Mouse (Mus musculus): ENCODE measurements around the gene Noc2l. TPM values are rescaled to one million over a fixed set of nuclear protein-coding genes. Genes with fewer than 3 reads are reported as not detected.

Gene Noc2l
- total RNA-seq (2021): 10 to 100 TPM; 30.8 to 33.3 TPM
- long read RNA-seq, experiment 1, transcript Noc2l-201 (19 exons, 2,785 nt): major isoform, 59 of 82 reads
- long read RNA-seq, experiment 1, partial matches to known transcripts: 11 of 82 reads
- long read RNA-seq, experiment 1, other reads (novel, unspliced or antisense): 12 of 82 reads
- long read RNA-seq, experiment 2, transcript Noc2l-201 (19 exons, 2,785 nt): major isoform, 103 of 115 reads
- long read RNA-seq, experiment 2, partial matches to known transcripts: 2 of 115 reads
- long read RNA-seq, experiment 2, other reads (novel, unspliced or antisense): 10 of 115 reads

DNA sequence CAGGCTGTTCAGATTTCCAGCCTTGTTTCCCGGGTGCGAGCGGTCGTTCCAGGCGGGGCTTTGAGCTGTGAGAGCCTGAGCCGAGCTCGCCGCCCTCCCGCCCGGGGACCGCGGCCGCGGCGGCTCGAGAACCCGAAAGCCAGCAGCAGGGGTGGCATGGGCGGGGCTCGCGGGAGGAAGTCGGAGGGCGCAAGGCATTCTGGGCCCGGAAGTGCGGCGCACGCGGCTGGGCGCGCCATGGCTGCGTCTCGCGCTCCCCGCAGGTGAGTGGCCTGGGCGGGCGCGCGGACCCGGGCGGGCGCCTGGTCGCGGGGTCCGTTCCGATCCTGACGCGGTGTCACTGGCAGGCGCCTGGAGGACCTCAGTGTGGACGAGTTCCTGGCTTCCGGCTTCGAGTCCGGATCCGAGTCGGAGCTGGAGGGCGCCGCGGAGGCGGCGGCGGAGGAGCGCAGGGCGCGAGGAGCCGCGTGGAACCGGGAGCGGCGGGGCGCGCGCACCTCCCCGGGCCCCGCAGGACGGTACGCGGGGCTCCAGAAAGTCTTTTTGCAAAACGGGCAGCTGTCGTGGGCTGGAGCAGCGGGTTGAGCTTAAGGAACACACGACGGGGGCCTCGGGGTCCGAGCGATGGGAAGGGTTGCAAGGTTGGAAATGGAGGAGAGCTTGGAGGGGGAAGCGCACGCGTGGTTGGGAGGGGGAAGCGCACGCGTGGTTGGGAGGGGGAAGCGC lies at the start of gene Noc2l:
Gene Noc2l, plus strand, starts transcription at position 203 of the 726 bp plus-strand sequence.
- intact Hi-C loops (cut with DNase I): loop anchor here (2.0 kb wide), 1 partner anchor 33 kb away; the partner anchor contains the start of gene AW011738
- H3K27ac ChIP-seq: peak within 1 kb of the TSS; percentile 90
- DNase-seq: peak; percentile 96
- no peak for TF ChIP-seq CTCF (IDR thresholded peaks at IDR 0.05)
- H3K4me3 ChIP-seq: peak within 1 kb of the TSS; percentile 92

- H3K4me3 ChIP-seq: no peak overlapping the region
- intact Hi-C loops (cut with DNase I): no loop called here
- DNase-seq: no peak
- H3K27ac ChIP-seq: no peak overlapping the region
- no peak for TF ChIP-seq CTCF (IDR thresholded peaks at IDR 0.05)
These were observed 47.5 kb upstream of the Noc2l start for GRCm38 (mm10) chr4:156188162-156188810.

GRCm38 (mm10) chr4:156188811-156189323 lies 46.9 kb upstream of the Noc2l start:
- TF ChIP-seq CTCF (IDR thresholded peaks at IDR 0.05): no peak
- H3K27ac ChIP-seq: no peak overlapping the region
- no peak overlapping the region for H3K4me3 ChIP-seq
- no peak for DNase-seq
- intact Hi-C loops (cut with DNase I): no loop called here

DNA sequence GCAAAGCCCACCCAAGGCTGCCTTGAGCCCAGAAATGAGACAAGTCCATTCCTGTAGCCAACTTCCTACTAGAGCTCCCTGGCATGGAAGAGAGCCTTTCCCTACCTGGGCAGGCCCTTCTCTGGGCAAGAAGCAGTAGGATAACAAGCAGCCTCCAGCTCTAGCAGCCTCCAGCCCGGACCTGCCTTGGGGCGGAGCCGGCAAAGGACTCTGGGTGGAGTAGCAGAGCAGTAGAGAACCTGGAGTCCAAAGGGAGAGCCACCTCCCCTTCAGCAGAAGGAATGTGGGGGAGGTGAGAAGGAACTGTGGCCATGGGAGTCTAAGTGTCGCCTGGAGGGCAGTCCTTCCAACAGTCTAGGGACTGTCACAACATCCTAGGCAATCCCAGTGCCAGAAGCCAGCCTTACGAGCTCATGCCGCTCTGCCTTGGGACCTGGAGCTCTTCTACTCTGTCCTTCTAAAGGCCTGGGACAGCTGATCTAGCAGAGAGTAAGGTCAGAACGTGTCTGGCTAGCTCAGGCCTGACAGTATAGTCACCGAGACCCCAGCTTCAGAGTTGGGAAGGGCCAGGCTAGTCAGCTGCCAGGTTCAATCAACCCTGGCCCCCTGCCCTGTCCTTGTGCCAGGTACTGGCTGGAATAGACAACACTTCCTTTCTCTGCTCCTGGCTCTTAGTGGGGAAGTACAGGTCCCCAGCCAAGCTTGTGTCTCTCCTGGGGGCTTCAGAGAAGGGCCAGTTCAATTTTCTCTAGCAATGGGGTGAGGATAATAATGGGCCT lies 43.2 kb upstream of the Noc2l start:
- intact Hi-C loops (cut with DNase I): no loop called here
- DNase-seq: no peak
- no peak overlapping the region for H3K4me3 ChIP-seq
- TF ChIP-seq CTCF (IDR thresholded peaks at IDR 0.05): no peak
- H3K27ac ChIP-seq: peak overlapping the region; percentile 32; the same call in 1 of the 2 replicates

DNA sequence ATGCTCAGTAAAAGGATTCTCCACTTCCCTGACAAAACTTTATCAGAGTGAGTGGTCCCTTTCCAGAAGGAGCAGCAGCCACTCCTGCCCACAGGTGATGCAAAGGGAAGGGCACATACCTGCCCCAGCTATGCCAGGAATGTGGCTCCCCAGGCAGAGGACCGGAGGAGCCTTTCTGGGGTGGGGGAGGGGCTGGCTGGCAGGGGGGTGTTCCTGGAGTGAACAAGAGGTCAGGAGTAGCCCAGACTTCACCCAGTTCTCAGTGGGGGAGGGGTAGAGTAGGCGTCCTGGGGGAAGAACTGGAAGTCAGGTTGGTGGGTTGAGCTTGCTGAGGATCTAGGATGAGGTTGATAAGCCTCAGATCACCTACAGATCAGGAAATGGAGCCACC lies 42.6 kb upstream of the Noc2l start:
- no peak for DNase-seq
- no peak overlapping the region for H3K4me3 ChIP-seq
- TF ChIP-seq CTCF (IDR thresholded peaks at IDR 0.05): no peak
- intact Hi-C loops (cut with DNase I): no loop called here
- no peak overlapping the region for H3K27ac ChIP-seq

- intact Hi-C loops (cut with DNase I): no loop called here
- Histone ChIP-seq H3K27ac (no peak overlapping the region), H3K4me3 (no peak overlapping the region)
- no peak for TF ChIP-seq CTCF (IDR thresholded peaks at IDR 0.05)
- no peak for DNase-seq
These were observed 41.9 kb upstream of the Noc2l start for GRCm38 (mm10) chr4:156193906-156194305.

GRCm38 (mm10) chr4:156194346-156194745 lies 41.5 kb upstream of the Noc2l start:
- Histone ChIP-seq H3K27ac (no peak overlapping the region), H3K4me3 (no peak overlapping the region)
- no peak for DNase-seq
- intact Hi-C loops (cut with DNase I): no loop called here
- TF ChIP-seq CTCF (IDR thresholded peaks at IDR 0.05): no peak

DNA sequence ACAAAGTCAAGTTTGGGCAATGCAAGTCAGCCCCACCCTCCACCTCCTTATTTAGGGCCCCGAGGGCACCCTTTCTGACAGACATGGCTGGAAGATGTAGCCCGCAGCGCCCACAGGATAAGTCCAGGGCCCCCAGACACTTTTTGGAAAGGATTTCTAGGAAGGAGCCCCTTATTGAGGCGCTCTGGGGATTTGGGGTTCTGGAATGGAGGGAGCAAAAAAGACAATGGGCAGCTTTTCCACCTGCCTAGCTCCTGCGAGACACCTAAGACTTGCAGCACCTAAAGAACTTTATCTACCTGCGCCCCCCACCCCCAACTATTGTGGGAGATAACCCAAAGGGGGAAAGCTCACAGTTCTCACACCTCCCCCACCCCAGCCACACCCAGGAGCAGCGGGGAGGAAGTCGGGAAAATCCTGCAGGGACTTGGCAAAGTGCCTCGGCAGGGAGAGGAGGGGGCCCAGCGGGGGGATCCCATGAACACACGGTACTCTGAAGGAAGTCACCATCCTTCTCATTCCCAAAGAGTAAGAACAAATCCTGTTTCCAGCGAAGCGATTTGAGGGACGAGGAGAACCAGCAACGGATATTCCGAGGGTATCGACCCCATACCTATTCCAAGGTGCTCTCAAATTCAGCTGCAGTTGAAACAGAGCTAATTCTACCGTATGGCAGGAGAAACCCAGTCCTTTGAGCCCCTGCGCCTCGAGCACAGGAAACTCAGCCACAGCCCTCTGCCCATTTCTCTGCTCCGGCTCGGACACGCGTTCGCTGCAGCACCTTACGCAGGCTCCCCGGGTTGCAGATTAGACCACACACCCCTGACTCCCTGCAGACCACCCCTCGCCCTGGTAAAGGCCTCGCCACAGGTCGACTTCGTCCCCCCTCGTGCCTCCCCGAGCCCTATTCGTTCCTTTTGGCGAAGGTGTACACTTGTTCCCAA lies 39.6 kb upstream of the Noc2l start:
- Histone ChIP-seq H3K4me3 (peak overlapping the region; percentile 96), H3K27ac (peak overlapping the region; percentile 82)
- peak; percentile 55 for DNase-seq
- intact Hi-C loops (cut with DNase I): loop anchor here (2.0 kb wide), 1 partner anchor 85 kb away; no protein-coding TSS in a partner anchor
- TF ChIP-seq CTCF (IDR thresholded peaks at IDR 0.05): no peak

DNA sequence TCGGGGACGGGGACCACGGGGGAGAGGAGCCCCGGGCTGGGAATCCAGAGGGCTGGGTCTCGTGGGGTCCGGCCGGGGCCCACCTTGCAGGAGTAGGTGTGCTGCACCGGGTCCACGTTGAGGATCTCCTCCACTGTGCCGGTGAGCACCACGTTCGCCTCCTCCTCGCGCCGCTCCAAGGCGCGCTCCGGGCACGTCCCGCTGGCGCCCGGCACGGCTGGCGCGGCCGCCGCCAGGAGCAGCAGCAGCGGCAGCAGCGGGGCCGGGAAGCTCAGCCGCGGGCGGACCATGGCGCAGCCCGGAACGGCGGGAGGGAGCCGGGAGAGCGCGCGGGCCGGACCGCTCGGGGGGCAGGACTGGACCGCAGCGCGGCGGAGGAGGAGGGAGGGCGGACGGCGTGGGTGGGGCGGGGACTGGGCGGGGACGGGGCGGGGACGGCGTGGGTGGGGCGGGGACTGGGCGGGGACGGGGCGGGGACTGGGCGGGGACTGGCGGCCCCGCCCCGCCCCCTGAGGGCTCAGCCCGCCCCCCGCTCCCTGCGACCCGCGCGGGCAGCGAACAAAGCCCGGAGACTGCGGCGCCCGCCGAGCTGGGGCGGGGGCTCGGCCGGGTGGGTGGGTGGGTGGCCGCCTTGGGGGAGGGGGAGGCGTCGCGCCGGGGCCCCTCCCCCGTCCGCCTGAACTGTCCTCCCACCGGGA lies 38.5 kb upstream of the Noc2l start, which contains the start of gene Agrn:
Gene Agrn, minus strand, starts transcription at position 358 of the 698 bp plus-strand sequence.
- TF ChIP-seq CTCF (IDR thresholded peaks at IDR 0.05): no peak
- Histone ChIP-seq H3K4me3 (peak within 1 kb of the TSS; percentile 96), H3K27ac (peak within 1 kb of the TSS; percentile 94)
- DNase-seq: peak; percentile 89
- intact Hi-C loops (cut with DNase I): loop anchor here (2.0 kb wide), 1 partner anchor 86 kb away; no protein-coding TSS in a partner anchor

GRCm38 (mm10) chr4:156197829-156198205 lies 38.0 kb upstream of the Noc2l start:
- TF ChIP-seq CTCF (IDR thresholded peaks at IDR 0.05): peak; percentile 30; the same call in 1 of the 2 replicates
- intact Hi-C loops (cut with DNase I): loop anchor here (2.0 kb wide), 1 partner anchor 87 kb away; no protein-coding TSS in a partner anchor
- DNase-seq: peak; percentile 95
- Histone ChIP-seq H3K27ac (peak overlapping the region; percentile 94), H3K4me3 (peak overlapping the region; percentile 96)

All from gastrocnemius, adult 2 months (tissue).